Mouse (Mus musculus): ENCODE measurements around the gene Git2. TPM values are rescaled to one million over a fixed set of nuclear protein-coding genes. Genes with fewer than 3 reads are reported as not detected.

Git2 gene
- total and polyA plus RNA-seq, 2 experiments, result 11.0 to 11.8 TPM

- TF ChIP-seq CTCF (IDR thresholded peaks at IDR 0.05; ENCODE audit: low read depth, low read length), result no peak
- TF ChIP-seq POLR2A (IDR thresholded peaks at IDR 0.05; ENCODE audit: extremely low read depth, insufficient read depth, low read length), result peak; percentile 56
- Histone ChIP-seq H3K36me3 (ENCODE audit: control insufficient read depth, insufficient read depth, low read length) (no peaks in the 10 kb centered on the region), H3K4me3 (ENCODE audit: insufficient read depth, low read depth, low read length) (peak within 1 kb of the TSS; percentile 57), H3K4me1 (ENCODE audit: control insufficient read depth, insufficient read depth, low read length) (peaks cover 10% of the 10 kb centered on the region), H3K27me3 (ENCODE audit: control insufficient read depth, insufficient read depth, low read length) (no peaks in the 10 kb centered on the region), H3K27ac (replicated peaks; ENCODE audit: insufficient read depth, low read depth, low read length) (peak within 1 kb of the TSS; percentile 74), H3K9ac (ENCODE audit: low read depth, low read length) (peak within 1 kb of the TSS; percentile 77), H3K79me2 (ENCODE audit: control insufficient read depth, insufficient read depth, low read length) (peaks cover 53% of the 10 kb centered on the region)
- DNase-seq (ENCODE audit: extremely low read depth, low read depth, low spot score), result peak; percentile 81
- under 1% methylated on average over 64 of the region's 73 CpGs for WGBS
These were observed 790 bp downstream of the Git2 start, which contains the start of gene Ankrd13a for GRCm38 (mm10) chr5:114774403-114775051. TSS of gene Ankrd13a (plus strand) at chr5:114774677.

GRCm38 (mm10) chr5:114773780-114774179 lies 1.5 kb downstream of the Git2 start:
- Histone ChIP-seq H3K9ac (ENCODE audit: low read depth, low read length) (peak overlapping the region; percentile 55), H3K27ac (replicated peaks; ENCODE audit: insufficient read depth, low read depth, low read length) (peak overlapping the region; percentile 48)

GRCm38 (mm10) chr5:114773211-114773710 lies 2.1 kb downstream of the Git2 start:
- DNase-seq (ENCODE audit: extremely low read depth, low read depth, low spot score), result peak; percentile 89

More at GRCm38 (mm10) chr5:114773780-114774179, 1.5 kb downstream of the Git2 start:
- WGBS, result 1% methylated on average over 11 of the region's 11 CpGs
- peaks cover 10% of the 10 kb centered on the region for H3K4me1 ChIP-seq (ENCODE audit: control insufficient read depth, insufficient read depth, low read length)
- H3K27me3 ChIP-seq (ENCODE audit: control insufficient read depth, insufficient read depth, low read length), result no peaks in the 10 kb centered on the region
- H3K36me3 ChIP-seq (ENCODE audit: control insufficient read depth, insufficient read depth, low read length), result no peaks in the 10 kb centered on the region
- H3K4me3 ChIP-seq (ENCODE audit: insufficient read depth, low read depth, low read length), result peak overlapping the region; percentile 57
- no peak for DNase-seq (ENCODE audit: extremely low read depth, low read depth, low spot score)
- TF ChIP-seq CTCF (IDR thresholded peaks at IDR 0.05; ENCODE audit: low read depth, low read length) (no peak), POLR2A (IDR thresholded peaks at IDR 0.05; ENCODE audit: extremely low read depth, insufficient read depth, low read length) (no peak)
- H3K79me2 ChIP-seq (ENCODE audit: control insufficient read depth, insufficient read depth, low read length), result peaks cover 52% of the 10 kb centered on the region

GRCm38 (mm10) chr5:114772456-114773203 lies 2.7 kb downstream of the Git2 start:
- peak; percentile 42 for DNase-seq (ENCODE audit: extremely low read depth, low read depth, low spot score)
- Histone ChIP-seq H3K4me3 (ENCODE audit: insufficient read depth, low read depth, low read length) (peak overlapping the region; percentile 99), H3K27me3 (ENCODE audit: control insufficient read depth, insufficient read depth, low read length) (no peaks in the 10 kb centered on the region), H3K36me3 (ENCODE audit: control insufficient read depth, insufficient read depth, low read length) (no peaks in the 10 kb centered on the region), H3K27ac (replicated peaks; ENCODE audit: insufficient read depth, low read depth, low read length) (peak overlapping the region; percentile 71), H3K9ac (ENCODE audit: low read depth, low read length) (peak overlapping the region; percentile 100), H3K4me1 (ENCODE audit: control insufficient read depth, insufficient read depth, low read length) (peaks cover 10% of the 10 kb centered on the region), H3K79me2 (ENCODE audit: control insufficient read depth, insufficient read depth, low read length) (peaks cover 56% of the 10 kb centered on the region)
- WGBS, result 1% methylated on average over 44 of the region's 57 CpGs
- TF ChIP-seq CTCF (IDR thresholded peaks at IDR 0.05; ENCODE audit: low read depth, low read length) (no peak), POLR2A (IDR thresholded peaks at IDR 0.05; ENCODE audit: extremely low read depth, insufficient read depth, low read length) (no peak)

More at GRCm38 (mm10) chr5:114773211-114773710, 2.1 kb downstream of the Git2 start:
- H3K27me3 ChIP-seq (ENCODE audit: control insufficient read depth, insufficient read depth, low read length), result no peaks in the 10 kb centered on the region
- under 1% methylated on average over 52 of the region's 52 CpGs for WGBS
- peaks cover 55% of the 10 kb centered on the region for H3K79me2 ChIP-seq (ENCODE audit: control insufficient read depth, insufficient read depth, low read length)
- no peak for TF ChIP-seq CTCF (IDR thresholded peaks at IDR 0.05; ENCODE audit: low read depth, low read length)
- TF ChIP-seq POLR2A (IDR thresholded peaks at IDR 0.05; ENCODE audit: extremely low read depth, insufficient read depth, low read length), result 0 out of 2 replicates have a peak, but pooled peaks have one; percentile 40
- peak overlapping the region; percentile 99 for H3K4me3 ChIP-seq (ENCODE audit: insufficient read depth, low read depth, low read length)
- no peaks in the 10 kb centered on the region for H3K36me3 ChIP-seq (ENCODE audit: control insufficient read depth, insufficient read depth, low read length)
- H3K4me1 ChIP-seq (ENCODE audit: control insufficient read depth, insufficient read depth, low read length), result peaks cover 10% of the 10 kb centered on the region
- H3K9ac ChIP-seq (ENCODE audit: low read depth, low read length), result peak overlapping the region; percentile 100
- H3K27ac ChIP-seq (replicated peaks; ENCODE audit: insufficient read depth, low read depth, low read length), result peak overlapping the region; percentile 71

- no peaks in the 10 kb centered on the region for H3K27me3 ChIP-seq (ENCODE audit: control insufficient read depth, insufficient read depth, low read length)
- H3K27ac ChIP-seq (replicated peaks; ENCODE audit: insufficient read depth, low read depth, low read length), result no peak overlapping the region
- H3K4me1 ChIP-seq (ENCODE audit: control insufficient read depth, insufficient read depth, low read length), result peaks cover 10% of the 10 kb centered on the region
- H3K9ac ChIP-seq (ENCODE audit: low read depth, low read length), result no peak overlapping the region
- peak overlapping the region; percentile 99 for H3K4me3 ChIP-seq (ENCODE audit: insufficient read depth, low read depth, low read length)
- peaks cover 54% of the 10 kb centered on the region for H3K79me2 ChIP-seq (ENCODE audit: control insufficient read depth, insufficient read depth, low read length)
- DNase-seq (ENCODE audit: extremely low read depth, low read depth, low spot score), result no peak
- TF ChIP-seq CTCF (IDR thresholded peaks at IDR 0.05; ENCODE audit: low read depth, low read length), result no peak
- TF ChIP-seq POLR2A (IDR thresholded peaks at IDR 0.05; ENCODE audit: extremely low read depth, insufficient read depth, low read length), result no peak
- 50% methylated on average over 8 of the region's 8 CpGs for WGBS
- H3K36me3 ChIP-seq (ENCODE audit: control insufficient read depth, insufficient read depth, low read length), result no peaks in the 10 kb centered on the region
These were observed 3.5 kb downstream of the Git2 start for GRCm38 (mm10) chr5:114771796-114772195.

Data from liver, adult 2 months (tissue).